Mouse (Mus musculus) thymus, adult 2 months (tissue): ENCODE measurements at regions not wholly inside any gene's neighbourhood (a gene's known extent, or its start where the extent isn't known, plus 50 kb on each side); places are given as distances from the start of the nearest gene placed in this dataset.

ENCODE experiments used
- CTCF ChIP-seq: fragments of 200-500 bp; IDR thresholded peaks from 2 replicates; pipeline ENCODE4 v1.5.1; 2012; ENCODE audit warnings: mild to moderate bottlenecking, control low read depth, low read length, moderate library complexity, borderline replicate concordance; ENCODE audit not compliant: control insufficient read depth, poor library complexity, insufficient read depth; ENCODE audit errors: extremely low read depth
- POLR2A ChIP-seq: fragments of 200-500 bp; IDR thresholded peaks from 2 replicates; pipeline ENCODE4 v1.6.1; 2012; ENCODE audit warnings: mild to moderate bottlenecking, low read length, control low read depth, moderate library complexity; ENCODE audit not compliant: control insufficient read depth, poor library complexity, insufficient read depth; ENCODE audit errors: extremely low read depth

- TF ChIP-seq CTCF (no peak), POLR2A (no peak)
These were observed 252.1 kb upstream of the Gm10131 start for GRCm38 (mm10) chr8:34363679-34364078.
